Mouse (Mus musculus): ENCODE data around the gene Il1r1. TPM values are rescaled to one million over a fixed set of nuclear protein-coding genes. Genes with fewer than 3 reads are reported as not detected.

Il1r1 gene
- polyA plus RNA-seq, 1 experiment: 3.4 TPM

DNA sequence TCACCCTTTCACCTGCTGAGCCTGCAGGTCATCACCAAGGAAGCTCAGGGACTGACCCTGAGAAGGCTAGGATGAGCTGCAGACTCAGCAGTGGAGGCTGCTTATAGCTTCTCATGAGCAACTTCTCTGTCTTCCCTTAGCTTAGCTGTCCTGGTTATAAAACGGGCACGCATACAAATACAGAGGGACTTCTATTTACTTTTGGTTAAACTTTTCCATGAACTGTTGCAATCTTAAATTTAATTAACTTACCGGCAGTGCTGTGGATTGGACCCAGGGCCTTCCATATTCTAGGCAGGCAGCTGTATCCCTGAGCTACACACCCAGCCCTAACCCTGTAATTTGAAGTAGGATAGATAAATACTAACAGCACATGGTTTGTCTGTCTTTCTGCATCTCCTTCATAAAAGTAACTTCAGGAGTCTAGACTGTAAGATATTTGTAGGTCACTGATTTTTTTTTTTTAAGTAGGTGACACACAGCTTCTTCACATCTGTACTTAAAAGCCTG is 4.9 kb downstream of the Il1r1 start:
- Histone ChIP-seq H3K27ac (ENCODE audit: insufficient read depth, low read depth, low read length) (no peak overlapping the region), H3K27me3 (replicated peaks; ENCODE audit: control insufficient read depth, insufficient read depth, low read length) (no peaks in the 10 kb centered on the region), H3K4me1 (ENCODE audit: control insufficient read depth, insufficient read depth, low read length) (no peaks in the 10 kb centered on the region), H3K36me3 (ENCODE audit: control insufficient read depth, insufficient read depth, low read length) (no peaks in the 10 kb centered on the region), H3K4me3 (ENCODE audit: insufficient read depth, low read depth, low read length) (no peak overlapping the region)
- TF ChIP-seq POLR2A (IDR thresholded peaks at IDR 0.05; ENCODE audit: low read depth, low read length) (no peak), CTCF (conservative IDR thresholded peaks at IDR 0.05; ENCODE audit: insufficient read depth, insufficient read length, low read depth, low read length) (no peak)
- no peak for DNase-seq
- 57% methylated on average over 3 of the region's 3 CpGs for WGBS

DNA sequence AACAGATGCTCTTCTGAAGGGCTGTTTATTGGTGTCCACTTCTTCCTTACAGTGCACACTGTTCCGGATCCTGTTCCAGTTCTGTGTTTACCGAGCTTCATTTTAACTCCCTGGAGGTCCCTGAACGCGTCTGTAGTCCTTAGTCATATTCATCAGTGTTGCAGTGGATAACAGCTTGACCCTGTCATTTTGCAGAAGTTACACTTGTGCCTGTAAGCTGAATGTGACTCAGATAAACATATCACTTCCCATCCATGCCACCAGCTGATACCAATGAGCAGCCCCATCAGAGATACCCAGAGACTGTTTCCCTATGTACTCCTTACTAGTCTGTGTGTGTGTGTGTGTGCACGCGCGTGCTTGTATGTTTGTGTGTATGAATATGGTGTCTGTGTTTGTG is 5.5 kb downstream of the Il1r1 start:
- WGBS: 70% methylated on average over 7 of the region's 7 CpGs
- DNase-seq: no peak
- H3K36me3 ChIP-seq (ENCODE audit: control insufficient read depth, insufficient read depth, low read length): no peaks in the 10 kb centered on the region

DNA sequence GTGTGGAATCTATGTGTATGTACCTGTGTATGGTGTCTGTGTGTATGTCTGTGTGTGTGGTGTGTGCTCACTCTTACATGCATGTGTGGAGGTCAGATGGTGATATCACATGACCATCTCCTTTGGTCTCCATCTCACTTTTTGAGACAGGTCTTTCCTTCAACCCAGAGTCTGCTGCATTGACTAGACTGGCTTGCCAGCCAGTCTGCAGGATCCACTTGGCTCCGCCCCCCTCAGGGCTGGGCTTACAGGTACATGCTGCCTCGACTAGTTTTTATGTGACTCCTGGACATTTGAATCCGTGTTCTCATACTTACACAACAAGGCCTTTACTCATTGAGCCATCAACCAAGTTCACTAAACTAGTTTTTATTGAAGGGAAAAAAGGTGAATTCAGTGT is 6.2 kb downstream of the Il1r1 start:
- H3K36me3 ChIP-seq (ENCODE audit: control insufficient read depth, insufficient read depth, low read length): no peaks in the 10 kb centered on the region
- WGBS: 95% methylated on average over 3 of the region's 3 CpGs
- no peaks in the 10 kb centered on the region for H3K27me3 ChIP-seq (replicated peaks; ENCODE audit: control insufficient read depth, insufficient read depth, low read length)
- no peak overlapping the region for H3K27ac ChIP-seq (ENCODE audit: insufficient read depth, low read depth, low read length)
- TF ChIP-seq CTCF (conservative IDR thresholded peaks at IDR 0.05; ENCODE audit: insufficient read depth, insufficient read length, low read depth, low read length) (no peak), POLR2A (IDR thresholded peaks at IDR 0.05; ENCODE audit: low read depth, low read length) (no peak)
- no peak for DNase-seq
- no peaks in the 10 kb centered on the region for H3K4me1 ChIP-seq (ENCODE audit: control insufficient read depth, insufficient read depth, low read length)
- H3K4me3 ChIP-seq (ENCODE audit: insufficient read depth, low read depth, low read length): no peak overlapping the region

More for the DNA sequence above, 5.5 kb downstream of the Il1r1 start:
- no peaks in the 10 kb centered on the region for H3K27me3 ChIP-seq (replicated peaks; ENCODE audit: control insufficient read depth, insufficient read depth, low read length)
- H3K27ac ChIP-seq (ENCODE audit: insufficient read depth, low read depth, low read length): no peak overlapping the region
- H3K4me3 ChIP-seq (ENCODE audit: insufficient read depth, low read depth, low read length): no peak overlapping the region
- no peak for TF ChIP-seq CTCF (conservative IDR thresholded peaks at IDR 0.05; ENCODE audit: insufficient read depth, insufficient read length, low read depth, low read length)
- TF ChIP-seq POLR2A (IDR thresholded peaks at IDR 0.05; ENCODE audit: low read depth, low read length): no peak
- H3K4me1 ChIP-seq (ENCODE audit: control insufficient read depth, insufficient read depth, low read length): no peaks in the 10 kb centered on the region

DNA sequence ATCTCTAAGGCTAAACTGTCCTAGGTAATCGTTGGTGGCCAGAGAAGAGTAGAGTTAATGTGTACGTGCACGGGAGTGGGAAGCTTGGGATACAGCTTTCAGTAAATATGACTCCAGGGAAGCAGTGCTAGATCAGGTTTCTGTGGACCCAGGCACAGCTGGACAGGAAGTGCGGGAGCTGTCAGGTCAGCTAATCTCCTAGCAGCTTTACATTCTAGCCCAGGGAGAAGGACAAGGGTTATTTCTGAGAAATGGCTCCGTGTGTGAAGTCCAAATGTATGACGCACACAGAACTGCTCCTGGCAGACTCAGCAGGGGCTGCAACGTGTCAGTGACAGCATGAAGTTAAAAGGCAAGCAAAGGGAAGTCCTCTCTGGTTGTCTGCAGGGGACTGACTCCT is 8.3 kb downstream of the Il1r1 start:
- no peak for TF ChIP-seq POLR2A (IDR thresholded peaks at IDR 0.05; ENCODE audit: low read depth, low read length)
- TF ChIP-seq CTCF (conservative IDR thresholded peaks at IDR 0.05; ENCODE audit: insufficient read depth, insufficient read length, low read depth, low read length): no peak
- Histone ChIP-seq H3K4me1 (ENCODE audit: control insufficient read depth, insufficient read depth, low read length) (no peaks in the 10 kb centered on the region), H3K36me3 (ENCODE audit: control insufficient read depth, insufficient read depth, low read length) (no peaks in the 10 kb centered on the region), H3K4me3 (ENCODE audit: insufficient read depth, low read depth, low read length) (no peak overlapping the region), H3K27me3 (replicated peaks; ENCODE audit: control insufficient read depth, insufficient read depth, low read length) (no peaks in the 10 kb centered on the region), H3K27ac (ENCODE audit: insufficient read depth, low read depth, low read length) (no peak overlapping the region)
- 33% methylated on average over 7 of the region's 7 CpGs for WGBS
- no peak for DNase-seq

DNA sequence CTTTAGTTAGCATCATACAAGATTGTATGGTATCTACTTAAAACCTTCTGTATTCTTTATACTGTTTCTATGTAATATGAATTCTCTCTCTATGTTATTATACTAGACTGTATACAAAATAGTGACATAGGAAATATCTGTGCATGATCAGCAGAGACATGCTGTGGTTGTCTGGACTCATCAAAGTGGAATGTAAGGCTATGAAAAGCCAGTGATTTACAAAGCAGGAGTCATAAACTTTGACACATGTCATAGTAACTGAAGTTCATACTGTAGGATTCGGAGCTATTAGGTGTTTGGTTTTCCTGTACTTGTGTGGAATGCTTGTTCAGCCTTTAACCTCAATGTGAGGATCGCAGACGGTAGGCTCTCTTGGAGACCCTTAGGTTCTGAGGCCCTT is 8.7 kb downstream of the Il1r1 start:
- TF ChIP-seq POLR2A (IDR thresholded peaks at IDR 0.05; ENCODE audit: low read depth, low read length) (no peak), CTCF (conservative IDR thresholded peaks at IDR 0.05; ENCODE audit: insufficient read depth, insufficient read length, low read depth, low read length) (no peak)
- no peaks in the 10 kb centered on the region for H3K27me3 ChIP-seq (replicated peaks; ENCODE audit: control insufficient read depth, insufficient read depth, low read length)
- no peak overlapping the region for H3K4me3 ChIP-seq (ENCODE audit: insufficient read depth, low read depth, low read length)
- no peak overlapping the region for H3K27ac ChIP-seq (ENCODE audit: insufficient read depth, low read depth, low read length)
- 82% methylated on average over 3 of the region's 3 CpGs for WGBS
- no peak for DNase-seq
- H3K4me1 ChIP-seq (ENCODE audit: control insufficient read depth, insufficient read depth, low read length): no peaks in the 10 kb centered on the region
- H3K36me3 ChIP-seq (ENCODE audit: control insufficient read depth, insufficient read depth, low read length): no peaks in the 10 kb centered on the region

DNA sequence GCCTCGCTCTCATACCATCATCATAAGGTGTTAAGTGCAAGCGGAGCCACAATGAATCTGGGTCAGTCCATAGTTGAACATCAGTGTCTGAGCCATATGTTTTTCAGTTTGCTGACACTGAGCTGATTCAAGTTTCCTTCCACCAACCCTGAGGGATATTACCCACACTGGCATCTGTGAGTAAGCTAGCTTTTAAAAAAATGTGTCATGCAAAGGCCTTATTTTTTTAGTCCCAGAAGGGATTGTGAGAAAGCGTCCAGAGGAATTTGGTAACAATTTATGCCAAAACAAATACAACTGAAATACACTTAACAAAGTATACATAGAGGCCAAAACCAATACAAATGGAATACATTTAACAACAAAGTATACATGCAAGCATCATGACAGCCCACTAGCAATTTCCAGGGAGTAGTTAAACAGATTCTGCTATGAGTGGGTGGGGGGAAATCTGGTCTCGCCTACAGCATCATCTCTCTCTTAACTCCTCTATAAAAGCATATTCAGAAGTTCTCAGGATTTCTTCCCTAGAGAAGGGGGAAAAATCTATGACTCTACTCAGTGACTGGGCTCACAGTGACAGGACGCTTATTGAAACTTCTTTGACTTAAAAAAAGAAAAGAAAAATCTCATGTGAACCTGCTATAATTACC is 10.8 kb downstream of the Il1r1 start:
- Histone ChIP-seq H3K27me3 (replicated peaks; ENCODE audit: control insufficient read depth, insufficient read depth, low read length) (no peaks in the 10 kb centered on the region), H3K36me3 (ENCODE audit: control insufficient read depth, insufficient read depth, low read length) (no peaks in the 10 kb centered on the region), H3K4me1 (ENCODE audit: control insufficient read depth, insufficient read depth, low read length) (no peaks in the 10 kb centered on the region), H3K27ac (ENCODE audit: insufficient read depth, low read depth, low read length) (no peak overlapping the region), H3K4me3 (ENCODE audit: insufficient read depth, low read depth, low read length) (no peak overlapping the region)
- no peak for DNase-seq
- 87% methylated on average over 5 of the region's 5 CpGs for WGBS
- TF ChIP-seq POLR2A (IDR thresholded peaks at IDR 0.05; ENCODE audit: low read depth, low read length) (no peak), CTCF (conservative IDR thresholded peaks at IDR 0.05; ENCODE audit: insufficient read depth, insufficient read length, low read depth, low read length) (no peak)

DNA sequence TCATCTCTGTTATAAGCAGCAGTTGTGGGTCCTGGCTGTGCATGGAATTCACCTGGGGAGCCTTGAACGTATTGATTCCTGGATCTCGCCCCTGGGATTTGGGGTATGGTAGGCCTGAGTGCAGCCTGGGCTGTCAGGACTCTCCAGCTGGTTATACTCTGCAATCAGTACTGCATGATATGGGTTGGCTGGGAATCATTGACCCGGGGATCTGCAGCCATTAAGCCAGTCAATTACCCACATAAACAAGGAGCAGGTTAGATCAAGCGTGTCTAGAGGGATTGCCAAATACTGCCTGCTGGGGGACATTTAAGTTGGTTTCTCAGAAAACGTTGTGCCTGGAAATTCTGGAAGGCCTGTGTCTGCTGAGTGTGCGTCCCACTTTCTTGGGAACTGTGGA is 11.8 kb downstream of the Il1r1 start:
- Histone ChIP-seq H3K27me3 (replicated peaks; ENCODE audit: control insufficient read depth, insufficient read depth, low read length) (no peaks in the 10 kb centered on the region), H3K27ac (ENCODE audit: insufficient read depth, low read depth, low read length) (no peak overlapping the region), H3K36me3 (ENCODE audit: control insufficient read depth, insufficient read depth, low read length) (no peaks in the 10 kb centered on the region), H3K4me1 (ENCODE audit: control insufficient read depth, insufficient read depth, low read length) (no peaks in the 10 kb centered on the region), H3K4me3 (ENCODE audit: insufficient read depth, low read depth, low read length) (no peak overlapping the region)
- peak; percentile 43 for DNase-seq
- 48% methylated on average over 6 of the region's 6 CpGs for WGBS
- TF ChIP-seq POLR2A (IDR thresholded peaks at IDR 0.05; ENCODE audit: low read depth, low read length) (no peak), CTCF (conservative IDR thresholded peaks at IDR 0.05; ENCODE audit: insufficient read depth, insufficient read length, low read depth, low read length) (no peak)
